Mouse (Mus musculus) lung, embryonic 14.5 days (tissue): ENCODE results near the gene Strn4. TPM values are rescaled to one million over a fixed set of nuclear protein-coding genes. Genes with fewer than 3 reads are reported as not detected.

Experiments
- ATAC-seq: fragments of 200-750 bp; cut with Nextera tagmentation; 2 replicates; pipeline ENCODE4 v1.8.0; 2017; ENCODE audit warnings: mild to moderate bottlenecking, moderate TSS enrichment, moderate library complexity; ENCODE audit not compliant: insufficient read depth
- DNase-seq: peaks from one replicate; pipeline ENCODE4 v3.0.0-alpha.2; 2015
- H3K27ac ChIP-seq: fragments of 300-500 bp; sonication (generic); 2 replicates; pipeline ENCODE4 v1.5.1; 2014; ENCODE audit warnings: low read depth, mild to moderate bottlenecking, moderate library complexity
- H3K27me3 ChIP-seq: fragments of 300-500 bp; sonication (generic); 2 replicates; pipeline ENCODE4 v1.6.1; 2014; ENCODE audit warnings: low read length, control low read depth; ENCODE audit not compliant: insufficient read depth
- H3K36me3 ChIP-seq: fragments of 300-500 bp; sonication (generic); 2 replicates; pipeline ENCODE4 v1.6.1; 2014; ENCODE audit warnings: control low read depth; ENCODE audit not compliant: insufficient read depth
- H3K4me1 ChIP-seq: fragments of 300-500 bp; sonication (generic); 2 replicates; pipeline ENCODE4 v1.6.1; 2014; ENCODE audit warnings: antibody characterized with exemption, control low read depth; ENCODE audit not compliant: insufficient read depth
- H3K4me2 ChIP-seq: fragments of 300-500 bp; sonication (generic); 2 replicates; pipeline ENCODE4 v1.6.1; 2014; ENCODE audit warnings: mild to moderate bottlenecking
- H3K4me3 ChIP-seq: fragments of 300-500 bp; sonication (generic); 2 replicates; pipeline ENCODE4 v1.5.1; 2014; ENCODE audit warnings: low read depth, low read length
- H3K9ac ChIP-seq: fragments of 300-500 bp; sonication (generic); 2 replicates; pipeline ENCODE4 v1.6.1; 2014
- H3K9me3 ChIP-seq: fragments of 300-500 bp; sonication (generic); 2 replicates; pipeline ENCODE4 v1.6.1; 2016; ENCODE audit warnings: low read depth, low read length, control low read depth
- CTCF ChIP-seq: IDR thresholded peaks from 2 replicates; pipeline ENCODE4 v1.5.1; 2016; ENCODE audit warnings: antibody characterized with exemption, low read depth
- WGBS: fragments of 180-500 bp; shearing (Covaris S2); extraction: QIAGEN DNeasy Blood & Tissue Kit; methylation state at CpG from one replicate; pipeline ENCODE4 v1.1.7; 2014; 5-methylcytosine and 5-hydroxymethylcytosine counted together
- polyA plus RNA-seq: library from polyadenylated mRNA; unstranded; fragments of >200 nt; fragmentation: Nextera tagmentation; extraction: Ambion mirVana; gene quantifications from 2 replicates; pipeline ENCODE4 v1.2.1, GENCODE M21; 2014

Gene Strn4
- polyA plus RNA-seq, 1 experiment from 2014 or later = 134 TPM

GRCm38 (mm10) chr7:16792316-16792715 is 23.4 kb upstream of the Strn4 start:
- no peak overlapping the region for H3K4me2 ChIP-seq
- TF ChIP-seq CTCF = no peak
- peak; percentile 80 for ATAC-seq
- H3K4me3 ChIP-seq = no peak overlapping the region
- no peaks in the 10 kb centered on the region for H3K27me3 ChIP-seq
- 17% methylated on average over 5 of the region's 5 CpGs for WGBS
- H3K4me1 ChIP-seq = no peaks in the 10 kb centered on the region; the same call in 1 of the 2 replicates
- DNase-seq = peak; percentile 66
- no peak overlapping the region for H3K9ac ChIP-seq
- no peaks in the 10 kb centered on the region for H3K9me3 ChIP-seq
- H3K27ac ChIP-seq = peak overlapping the region; percentile 72
- peaks cover 41% of the 10 kb centered on the region for H3K36me3 ChIP-seq

- Histone ChIP-seq H3K9ac (no peak overlapping the region), H3K27me3 (no peaks in the 10 kb centered on the region), H3K9me3 (no peaks in the 10 kb centered on the region), H3K4me2 (peak overlapping the region; percentile 30), H3K36me3 (peaks cover 41% of the 10 kb centered on the region), H3K4me3 (no peak overlapping the region), H3K4me1 (no peaks in the 10 kb centered on the region; the same call in 1 of the 2 replicates), H3K27ac (peak overlapping the region; percentile 72)
- no peak for TF ChIP-seq CTCF
- WGBS = 67% methylated on average over 19 of the region's 19 CpGs
- ATAC-seq (no peak), DNase-seq (peak; percentile 26)
Measured at GRCm38 (mm10) chr7:16793010-16793725, 22.5 kb upstream of the Strn4 start.

GRCm38 (mm10) chr7:16794886-16795285 is 20.8 kb upstream of the Strn4 start:
- 88% methylated on average over 5 of the region's 5 CpGs for WGBS
- no peak for TF ChIP-seq CTCF
- Histone ChIP-seq H3K4me2 (no peak overlapping the region), H3K36me3 (peaks cover 40% of the 10 kb centered on the region), H3K9ac (no peak overlapping the region), H3K27ac (no peak overlapping the region), H3K9me3 (no peaks in the 10 kb centered on the region), H3K4me1 (no peaks in the 10 kb centered on the region; the same call in 1 of the 2 replicates), H3K4me3 (no peak overlapping the region), H3K27me3 (no peaks in the 10 kb centered on the region)
- DNase-seq (no peak), ATAC-seq (no peak)

DNA sequence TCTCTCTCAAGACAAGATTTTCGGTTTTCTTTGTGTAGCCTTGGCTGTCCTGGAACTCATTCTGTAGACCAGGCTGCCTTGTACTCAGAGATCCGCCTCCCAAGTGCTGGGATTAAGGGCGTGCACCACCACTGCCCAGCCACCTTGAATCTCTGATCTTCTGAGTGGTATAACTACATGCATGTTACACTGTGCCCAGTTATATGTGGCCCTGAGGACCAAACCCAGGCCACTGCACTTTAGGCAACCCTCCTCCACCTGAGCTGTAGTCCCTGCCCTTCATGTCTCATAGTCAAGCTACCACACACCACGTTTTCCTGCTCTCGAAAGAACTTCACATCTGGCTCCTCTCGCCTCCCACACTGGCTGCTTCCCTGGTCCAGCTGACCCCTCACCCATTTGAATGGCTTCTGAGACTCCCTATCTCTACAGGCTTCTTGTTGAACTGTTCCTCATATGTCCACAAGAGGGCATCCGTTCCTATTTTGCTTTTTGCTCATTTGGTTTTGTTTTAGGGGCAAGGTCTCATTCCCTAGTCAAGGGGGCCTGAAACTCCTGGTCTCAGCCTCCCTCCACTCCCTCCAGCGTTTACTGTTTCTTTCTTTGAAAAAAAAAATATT is 11.2 kb upstream of the Strn4 start:
- peak; percentile 78 for TF ChIP-seq CTCF
- H3K36me3 ChIP-seq = 0 out of 2 replicates have a peak, but pooled peaks cover 14% of the 10 kb centered on the region
- no peaks in the 10 kb centered on the region for H3K9me3 ChIP-seq
- peak; percentile 69 for DNase-seq
- no peak overlapping the region for H3K27ac ChIP-seq
- H3K4me3 ChIP-seq = no peak overlapping the region
- no peaks in the 10 kb centered on the region for H3K4me1 ChIP-seq
- peak; percentile 52; the same call in 1 of the 2 replicates for ATAC-seq
- H3K4me2 ChIP-seq = no peak overlapping the region
- no peak overlapping the region for H3K9ac ChIP-seq
- WGBS = 30% methylated on average over 8 of the region's 8 CpGs
- no peaks in the 10 kb centered on the region for H3K27me3 ChIP-seq

DNA sequence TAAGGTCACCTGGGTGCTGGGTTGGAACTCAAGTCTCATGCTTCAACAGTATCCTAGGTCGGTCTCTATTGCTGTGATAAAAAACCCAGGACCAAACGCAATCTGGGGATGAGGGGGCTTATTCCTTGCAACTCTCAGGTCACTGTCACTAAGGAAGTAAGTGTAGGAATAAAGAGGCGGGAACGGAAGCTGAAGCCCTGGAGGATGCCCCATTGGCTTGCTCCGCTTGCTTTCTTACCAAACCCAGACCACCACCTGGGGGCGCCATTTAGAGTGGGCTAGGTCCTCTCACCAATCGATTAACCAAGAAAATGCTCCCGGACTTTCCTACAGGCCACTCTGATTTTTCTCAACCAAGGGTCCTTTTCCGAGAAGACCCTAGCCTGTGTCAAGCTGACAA is 7.8 kb upstream of the Strn4 start:
- no peak for ATAC-seq
- peak; percentile 15; the same call in 1 of the 2 replicates for TF ChIP-seq CTCF

GRCm38 (mm10) chr7:16808647-16809046 is 7.0 kb upstream of the Strn4 start:
- WGBS = 66% methylated on average over 9 of the region's 9 CpGs
- no peak overlapping the region for H3K4me3 ChIP-seq
- H3K4me1 ChIP-seq = peaks cover 5% of the 10 kb centered on the region; the same call in 1 of the 2 replicates
- no peaks in the 10 kb centered on the region for H3K9me3 ChIP-seq
- H3K9ac ChIP-seq = no peak overlapping the region
- peaks cover 22% of the 10 kb centered on the region; the same call in 1 of the 2 replicates for H3K36me3 ChIP-seq
- no peak for TF ChIP-seq CTCF
- no peak for ATAC-seq
- peaks cover 12% of the 10 kb centered on the region; the same call in 1 of the 2 replicates for H3K27me3 ChIP-seq
- no peak for DNase-seq
- H3K4me2 ChIP-seq = no peak overlapping the region
- H3K27ac ChIP-seq = no peak overlapping the region

More for the DNA sequence above, 7.8 kb upstream of the Strn4 start:
- no peak overlapping the region for H3K9ac ChIP-seq
- peaks cover 18% of the 10 kb centered on the region; the same call in 1 of the 2 replicates for H3K36me3 ChIP-seq
- 85% methylated on average over 9 of the region's 9 CpGs for WGBS
- no peak overlapping the region for H3K4me2 ChIP-seq
- H3K27ac ChIP-seq = no peak overlapping the region
- H3K4me3 ChIP-seq = no peak overlapping the region
- DNase-seq = no peak
- peaks cover 12% of the 10 kb centered on the region; the same call in 1 of the 2 replicates for H3K27me3 ChIP-seq
- H3K9me3 ChIP-seq = no peaks in the 10 kb centered on the region
- peaks cover 5% of the 10 kb centered on the region; the same call in 1 of the 2 replicates for H3K4me1 ChIP-seq

DNA sequence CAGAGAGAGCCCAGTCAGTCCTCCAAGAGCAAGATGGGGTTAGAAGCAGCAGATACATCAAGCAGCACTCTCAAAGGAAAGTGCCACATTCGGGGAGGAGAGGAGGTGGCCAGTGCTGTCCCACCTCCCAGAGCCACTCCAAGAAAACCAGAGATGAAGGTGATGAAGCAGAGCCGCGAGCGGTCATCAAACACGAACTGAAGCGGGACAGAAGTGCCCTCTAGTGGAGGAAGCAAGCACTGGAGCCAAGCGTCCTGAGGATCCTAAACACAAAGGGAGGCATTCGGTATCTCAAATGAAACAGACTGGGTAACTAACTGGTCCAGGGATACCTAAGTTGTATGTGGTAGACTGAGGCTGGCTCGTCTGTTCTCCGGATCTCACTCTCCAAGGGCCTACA is 6.0 kb upstream of the Strn4 start:
- H3K36me3 ChIP-seq = peaks cover 30% of the 10 kb centered on the region
- H3K27ac ChIP-seq = no peak overlapping the region
- 21% methylated on average over 10 of the region's 10 CpGs for WGBS
- peaks cover 12% of the 10 kb centered on the region; the same call in 1 of the 2 replicates for H3K27me3 ChIP-seq
- TF ChIP-seq CTCF = peak; percentile 95
- H3K9ac ChIP-seq = no peak overlapping the region
- H3K4me1 ChIP-seq = peaks cover 5% of the 10 kb centered on the region; the same call in 1 of the 2 replicates
- DNase-seq = peak; percentile 91
- no peak overlapping the region for H3K4me2 ChIP-seq
- ATAC-seq = peak; percentile 17; the same call in 1 of the 2 replicates
- H3K9me3 ChIP-seq = no peaks in the 10 kb centered on the region
- no peak overlapping the region for H3K4me3 ChIP-seq
